Comparison of ENCODE assay signal across 8 mouse cellular contexts in genomic region chr1:42850663-42851397, GRCm38 (mm10). TPM values are rescaled to one million over a fixed set of nuclear protein-coding genes. Genes with fewer than 3 reads are reported as not detected.
DNase-seq lines count a peak whose midpoint lies in the region; ATAC-seq lines count a peak whose summit lies in the region.

Gene Mrps9, plus strand, starts transcription at chr1:42851233.

- WGBS in intestine, embryonic 14.5 days, result 1% methylated on average over 21 of the region's 23 CpGs

- peaks cover 7% of the 10 kb centered on the region for H3K4me1 ChIP-seq in intestine, embryonic 14.5 days (replicated peaks; ENCODE audit: control insufficient read depth, insufficient read depth, low read length)

- peak; percentile 96 to 98 for DNase-seq in adrenal gland, adult 18-20 months (ENCODE audit: low spot score in 2 of 2)
- DNase-seq in embryo, embryonic 11 days, result peak; percentile 97
- DNase-seq in gastrocnemius, postnatal 25 days, result peak; percentile 95
- DNase-seq in intestine, embryonic 14.5 days (ENCODE audit: low spot score), result peak; percentile 97
- DNase-seq in left cerebral cortex, postnatal 14 days (ENCODE audit: low spot score in 2 of 2), result peak; percentile 98
- DNase-seq in mesoderm, embryonic 11.5 days (ENCODE audit: low read depth, low spot score), result peak; percentile 100
- peak; percentile 95 to 97 for DNase-seq in right cerebral cortex, postnatal 36 days (ENCODE audit: low spot score in 2 of 2)
- peak; percentile 95 for DNase-seq in yolk sac, embryonic 10.5 days (ENCODE audit: low spot score)

- intact Hi-C loops in left cerebral cortex, postnatal 14 days (cut with DNase I), result no loop called here

- ATAC-seq in intestine, embryonic 14.5 days (replicated peaks; ENCODE audit: low FRiP score, low TSS enrichment, low read depth), result peak; percentile 99

- peak within 1 kb of the TSS; percentile 71 for H3K27ac ChIP-seq in intestine, embryonic 14.5 days (ENCODE audit: low read depth)

- no peaks in the 10 kb centered on the region for H3K36me3 ChIP-seq in intestine, embryonic 14.5 days (ENCODE audit: control insufficient read depth, insufficient read depth, low read length)

- no peaks in the 10 kb centered on the region for H3K9me3 ChIP-seq in intestine, embryonic 14.5 days (ENCODE audit: control insufficient read depth, low read length)

- H3K9ac ChIP-seq in intestine, embryonic 14.5 days (ENCODE audit: low read length), result peak within 1 kb of the TSS; percentile 74

- peak within 1 kb of the TSS; percentile 64 for H3K4me2 ChIP-seq in intestine, embryonic 14.5 days (ENCODE audit: low read length)

- no peaks in the 10 kb centered on the region for H3K27me3 ChIP-seq in intestine, embryonic 14.5 days (replicated peaks; ENCODE audit: control insufficient read depth, insufficient read depth, low read length)

- peak within 1 kb of the TSS; percentile 88 for H3K4me3 ChIP-seq in intestine, embryonic 14.5 days (ENCODE audit: low read depth, low read length)

RNA-seq across cellular contexts. Expression of gene Mrps9, which starts in this region (rescaled TPM):
- total RNA-seq in adrenal gland, adult 18-20 months (2021), result 10 to 100 TPM; 59.4 to 61.4 TPM
- total RNA-seq in gastrocnemius, postnatal 25 days (2021), result 10 to 100 TPM; 44.8 to 47.2 TPM
- polyA plus RNA-seq in intestine, embryonic 14.5 days (2014; fragmentation: Nextera tagmentation; extraction: Ambion mirVana), result 57.9 and 62.4 TPM in 2 replicates
- total RNA-seq in left cerebral cortex, postnatal 14 days (2021), result 10 to 100 TPM; 37.5 to 41.2 TPM

Comparison
In these comparisons a context has a peak if more than half of its experiments do, and no peak if none do; other contexts are left out.
1. Peak in every context shown above with its lines: DNase-seq, ATAC-seq, H3K4me3 ChIP-seq and H3K27ac ChIP-seq.